Mouse (Mus musculus) right cerebral cortex, postnatal 14 days (tissue): ENCODE results near the gene Ndfip2.
A peak's percentile ranks its signal among the peaks of the same experiment; 100 is the strongest.

Experiments used
- DNase-seq: peaks from one replicate; pipeline ENCODE4 v3.0.0; 2022

Ndfip2 gene

GRCm38 (mm10) chr14:105258379-105259034, at the start of gene Ndfip2:
Gene Ndfip2 (plus strand): TSS chr14:105258573.
- peak; percentile 86 for DNase-seq

- no peak for DNase-seq
Observed at GRCm38 (mm10) chr14:105219525-105220376, 38.6 kb upstream of the Ndfip2 start.

- no peak for DNase-seq
Observed at GRCm38 (mm10) chr14:105222240-105222639, 36.1 kb upstream of the Ndfip2 start.

- no peak for DNase-seq
Observed at GRCm38 (mm10) chr14:105225790-105226189, 32.6 kb upstream of the Ndfip2 start.

GRCm38 (mm10) chr14:105232421-105232820, 26.0 kb upstream of the Ndfip2 start:
- DNase-seq, result no peak

- no peak for DNase-seq
Observed at GRCm38 (mm10) chr14:105236596-105236995, 21.8 kb upstream of the Ndfip2 start.

- no peak for DNase-seq
Observed at GRCm38 (mm10) chr14:105237736-105238135, 20.6 kb upstream of the Ndfip2 start.

- DNase-seq, result no peak
Observed at GRCm38 (mm10) chr14:105238450-105239038, 19.8 kb upstream of the Ndfip2 start.

- DNase-seq, result no peak
Observed at GRCm38 (mm10) chr14:105240120-105240519, 18.3 kb upstream of the Ndfip2 start.

- DNase-seq, result no peak
Observed at GRCm38 (mm10) chr14:105243805-105244443, 14.4 kb upstream of the Ndfip2 start.

GRCm38 (mm10) chr14:105251038-105251437, 7.3 kb upstream of the Ndfip2 start:
- no peak for DNase-seq

- DNase-seq, result no peak
Observed at GRCm38 (mm10) chr14:105253304-105253703, 5.1 kb upstream of the Ndfip2 start.

GRCm38 (mm10) chr14:105254401-105254800, 4.0 kb upstream of the Ndfip2 start:
- no peak for DNase-seq

- DNase-seq, result no peak
Observed at GRCm38 (mm10) chr14:105255620-105256019, 2.8 kb upstream of the Ndfip2 start.

- peak; percentile 30 for DNase-seq
Observed at GRCm38 (mm10) chr14:105259035-105259880, 885 bp downstream of the Ndfip2 start.

GRCm38 (mm10) chr14:105262923-105263322, 4.5 kb downstream of the Ndfip2 start:
- no peak for DNase-seq

GRCm38 (mm10) chr14:105267095-105267494, 8.7 kb downstream of the Ndfip2 start:
- no peak for DNase-seq

- no peak for DNase-seq
Observed at GRCm38 (mm10) chr14:105272030-105272429, 13.7 kb downstream of the Ndfip2 start.

GRCm38 (mm10) chr14:105272539-105272938, 14.2 kb downstream of the Ndfip2 start:
- DNase-seq, result no peak

- DNase-seq, result no peak
Observed at GRCm38 (mm10) chr14:105275196-105275595, 16.8 kb downstream of the Ndfip2 start.

GRCm38 (mm10) chr14:105277277-105277676, 18.9 kb downstream of the Ndfip2 start:
- DNase-seq, result no peak

- DNase-seq, result no peak
Observed at GRCm38 (mm10) chr14:105284062-105284461, 25.7 kb downstream of the Ndfip2 start.
